Comparison of ENCODE assay signal across 10 mouse cellular contexts in the genomic region with DNA sequence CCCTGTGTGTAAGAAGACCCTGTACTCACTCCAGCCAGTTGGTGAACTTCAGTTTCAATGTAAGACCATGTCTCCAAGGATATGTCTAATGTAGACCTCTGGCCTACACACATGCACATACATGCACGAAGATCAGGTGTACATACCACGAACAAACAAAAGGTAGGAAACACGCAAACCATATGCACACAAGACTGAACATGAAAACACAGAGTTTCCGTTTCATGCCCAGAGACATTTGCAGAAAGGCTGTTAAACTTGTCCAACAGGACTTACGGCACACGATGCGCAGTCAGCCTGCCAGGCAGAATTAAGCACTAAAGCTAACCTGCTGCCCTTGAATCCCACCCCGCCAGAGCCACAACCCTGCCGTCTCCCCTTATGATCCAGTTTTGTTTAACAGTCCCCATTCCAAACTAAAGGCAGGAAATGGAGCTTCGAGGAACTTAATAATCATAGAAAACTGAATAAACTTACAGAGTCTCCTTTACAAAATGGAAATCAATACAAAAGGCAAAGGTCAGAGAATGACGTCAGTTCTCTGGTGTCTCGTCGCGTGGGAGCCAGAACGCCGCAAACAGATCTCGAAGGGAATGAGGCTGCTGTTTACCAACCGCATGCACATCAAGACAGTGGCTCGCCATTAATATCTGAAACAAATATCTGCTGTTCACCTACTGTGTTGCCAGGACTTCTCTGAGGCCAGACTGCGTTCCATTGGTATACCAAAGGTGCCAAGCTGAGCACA. TPM values are rescaled to one million over a fixed set of nuclear protein-coding genes. Genes with fewer than 3 reads are reported as not detected.
A peak's percentile ranks its signal among the peaks of the same experiment; 100 is the strongest.
DNase-seq lines count a peak whose midpoint lies in the region; ATAC-seq and TF ChIP-seq lines count a peak whose summit lies in the region.
"Had no signal": no experiment of that assay in that cellular context is flagged by ENCODE, and none has a peak within 500 bp of the region (broad histone marks: within the 10 kb centered on the region; RNA-seq: fewer than 3 reads in every experiment).

No protein-coding gene starts in this region.

- no peak overlapping the region for H3K27ac ChIP-seq in gastrocnemius, adult 2 months
- H3K27ac ChIP-seq in limb, embryonic 12.5 days: peak overlapping the region; percentile 19; the same call in 1 of the 2 replicates
- no peak overlapping the region for H3K27ac ChIP-seq in limb, embryonic 10.5 days
- H3K27ac ChIP-seq in stomach, embryonic 16.5 days (ENCODE audit: low read length): peak overlapping the region; percentile 75
- H3K27ac ChIP-seq: hindbrain, embryonic 14.5 days; kidney, postnatal 0 days had no signal

- peak; percentile 15 for DNase-seq in gastrocnemius, adult 2 months
- DNase-seq in gastrocnemius, postnatal 36 days: no peak
- DNase-seq in limb, embryonic 10.5 days (ENCODE audit: low spot score): no peak
- peak; percentile 29 for DNase-seq in urinary bladder, postnatal 25 days (ENCODE audit: low spot score)
- no peak for DNase-seq in urinary bladder, postnatal 10 days (ENCODE audit: low spot score)

- peaks cover 21% of the 10 kb centered on the region for H3K4me1 ChIP-seq in limb, embryonic 12.5 days (replicated peaks)
- H3K4me1 ChIP-seq in limb, embryonic 10.5 days: peaks cover 16% of the 10 kb centered on the region
- H3K4me1 ChIP-seq in stomach, embryonic 16.5 days (ENCODE audit: control insufficient read depth, insufficient read depth, low read length): peaks cover 39% of the 10 kb centered on the region

- H3K9ac ChIP-seq in limb, embryonic 12.5 days (replicated peaks): no peak overlapping the region
- no peak overlapping the region for H3K9ac ChIP-seq in stomach, embryonic 16.5 days (ENCODE audit: low read length)
- H3K9ac ChIP-seq: hindbrain, embryonic 14.5 days had no signal

- ATAC-seq in limb, embryonic 12.5 days (ENCODE audit: insufficient number of reproducible peaks, insufficient read depth, low FRiP score, low TSS enrichment, low read depth): no peak
- ATAC-seq in stomach, embryonic 16.5 days (ENCODE audit: insufficient read depth, low FRiP score): peak; percentile 57
- ATAC-seq in CD4-positive, CD25-positive, alpha-beta regulatory T cell, adult 4 months: no peak

- no peaks in the 10 kb centered on the region for H3K36me3 ChIP-seq in limb, embryonic 12.5 days
- H3K36me3 ChIP-seq in limb, embryonic 10.5 days: no peaks in the 10 kb centered on the region
- no peaks in the 10 kb centered on the region for H3K36me3 ChIP-seq in stomach, embryonic 16.5 days (ENCODE audit: control insufficient read depth, insufficient read depth, low read length)

- intact Hi-C loops in gastrocnemius, adult 2 months (cut with DNase I): no loop called here
- intact Hi-C loops in gastrocnemius, postnatal 36 days (cut with DNase I): no loop called here

- no peaks in the 10 kb centered on the region for H3K27me3 ChIP-seq in limb, embryonic 12.5 days
- no peaks in the 10 kb centered on the region for H3K27me3 ChIP-seq in limb, embryonic 10.5 days (ENCODE audit: low read depth, poor library complexity, severe bottlenecking)
- H3K27me3 ChIP-seq in stomach, embryonic 16.5 days (ENCODE audit: control insufficient read depth, insufficient read depth, low read length): no peaks in the 10 kb centered on the region

- no peak overlapping the region for H3K4me3 ChIP-seq in gastrocnemius, adult 2 months
- H3K4me3 ChIP-seq in limb, embryonic 12.5 days (replicated peaks): no peak overlapping the region
- no peak overlapping the region for H3K4me3 ChIP-seq in limb, embryonic 10.5 days
- H3K4me3 ChIP-seq in stomach, embryonic 16.5 days (replicated peaks; ENCODE audit: low read length): no peak overlapping the region

- WGBS in limb, embryonic 12.5 days: 81% methylated on average over 20 of the region's 20 CpGs
- WGBS in limb, embryonic 10.5 days: 91% methylated on average over 20 of the region's 20 CpGs
- 56% methylated on average over 20 of the region's 20 CpGs for WGBS in stomach, embryonic 16.5 days

- H3K4me2 ChIP-seq in limb, embryonic 12.5 days: no peak overlapping the region
- H3K4me2 ChIP-seq in stomach, embryonic 16.5 days (ENCODE audit: low read depth, low read length): peak overlapping the region; percentile 22
- H3K4me2 ChIP-seq: hindbrain, embryonic 14.5 days had no signal

- no peak for TF ChIP-seq CTCF in gastrocnemius, adult 2 months (IDR thresholded peaks at IDR 0.05)

- H3K9me3 ChIP-seq in limb, embryonic 12.5 days: no peaks in the 10 kb centered on the region
- H3K9me3 ChIP-seq in limb, embryonic 10.5 days (replicated peaks): no peaks in the 10 kb centered on the region
- H3K9me3 ChIP-seq in stomach, embryonic 16.5 days (replicated peaks; ENCODE audit: control insufficient read depth, low read length): no peaks in the 10 kb centered on the region

RNA-seq across cellular contexts. Expression of a gene that starts 33.1 kb away (rescaled TPM):
- total RNA-seq in gastrocnemius, adult 2 months (2021): 1 to 10 TPM; 8.3 to 9.7 TPM
- 1 to 10 TPM; 6.3 to 7.8 TPM for total RNA-seq in gastrocnemius, postnatal 36 days (2021)
- 8.9 and 10.9 TPM in 2 replicates for polyA plus RNA-seq in limb, embryonic 12.5 days (2016; fragmentation: Nextera tagmentation; extraction: Ambion mirVana)
- 3.6 and 5.1 TPM in 2 replicates for polyA plus RNA-seq in limb, embryonic 10.5 days (2016; fragmentation: Nextera tagmentation; extraction: Ambion mirVana)
- 10.3 and 11.6 TPM in 2 replicates for polyA plus RNA-seq in stomach, embryonic 16.5 days (2015; fragmentation: Nextera tagmentation; extraction: Ambion mirVana)
- polyA plus RNA-seq in CD4-positive, CD25-positive, alpha-beta regulatory T cell, adult 4 months (2017; shearing (Covaris generic)): 1 to 10 TPM; 2.3 to 2.8 TPM

Comparison
In these comparisons a context has a peak if more than half of its experiments do, and no peak if none do; other contexts are left out.
1. DNase-seq: peak in gastrocnemius, adult 2 months (single experiment) and urinary bladder, postnatal 25 days (single experiment); none in gastrocnemius, postnatal 36 days (0 of 2), limb, embryonic 10.5 days (single experiment) and urinary bladder, postnatal 10 days (single experiment).
2. H3K27ac ChIP-seq: peak in limb, embryonic 12.5 days (single experiment) and stomach, embryonic 16.5 days (single experiment); none in gastrocnemius, adult 2 months (single experiment) and limb, embryonic 10.5 days (single experiment).